Mouse (Mus musculus): Measurements from ENCODE around the gene Il24. TPM values are rescaled to one million over a fixed set of nuclear protein-coding genes. Genes with fewer than 3 reads are reported as not detected.

The Il24 gene
- polyA plus RNA-seq, 1 experiment = not detected

DNA sequence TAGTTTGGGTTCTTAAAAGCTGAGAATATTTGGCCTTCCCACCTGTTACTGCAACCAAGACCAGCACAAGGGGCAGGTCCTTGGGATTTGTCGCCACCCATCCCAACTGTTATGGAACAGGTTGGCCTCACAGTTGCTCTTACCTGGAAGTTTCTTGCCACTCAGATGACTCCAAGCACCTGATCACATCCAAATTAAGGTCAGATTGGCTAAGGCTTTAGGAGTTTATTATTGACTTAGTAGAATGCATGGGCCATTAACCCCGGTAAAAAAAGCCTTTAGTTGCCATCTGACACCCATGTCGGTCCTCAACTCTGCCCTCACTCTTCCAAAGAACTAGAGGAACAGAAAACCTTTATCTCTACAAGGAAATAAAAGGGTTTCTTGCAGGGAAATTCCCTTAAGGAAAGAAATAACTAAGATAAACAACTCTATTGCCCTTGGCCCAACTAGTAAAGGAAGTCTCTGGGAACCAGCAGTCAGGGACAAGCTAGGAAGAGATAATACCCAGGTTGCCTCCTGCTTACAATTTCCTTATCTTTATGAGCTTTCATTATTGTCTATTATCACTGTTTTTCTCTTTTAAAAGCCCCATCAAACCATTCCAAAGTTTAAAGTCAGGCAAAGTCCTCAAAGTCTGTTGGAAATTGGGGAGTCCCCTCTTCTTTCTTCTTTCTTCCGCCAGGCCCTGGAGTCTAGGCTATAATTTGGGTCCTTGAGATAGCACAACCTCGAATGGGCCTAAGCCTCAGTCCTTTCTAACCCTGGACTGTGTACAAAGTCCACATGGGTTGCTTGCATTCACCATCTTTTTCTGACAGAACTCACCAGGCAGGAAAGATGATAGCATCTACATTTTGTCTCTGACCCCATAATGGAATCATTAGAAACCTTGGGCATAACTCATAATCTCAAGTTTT is 54.8 kb downstream of the Il24 start:
- TF ChIP-seq POLR2A (IDR thresholded peaks at IDR 0.05; ENCODE audit: borderline replicate concordance, low read depth, low read length) (no peak), CTCF (IDR thresholded peaks at IDR 0.05; ENCODE audit: low read depth, low read length) (no peak)
- H3K27ac ChIP-seq (ENCODE audit: insufficient read depth, low read depth, low read length) = no peak overlapping the region
- no peaks in the 10 kb centered on the region for H3K4me1 ChIP-seq (ENCODE audit: control insufficient read depth, insufficient read depth, low read length)
- no peak overlapping the region for H3K4me3 ChIP-seq (ENCODE audit: insufficient read depth, low read length)

Other genes with a start within 250 kb of the Il24 start
- not detected in 2 replicates for gene C4bp, start 225.8 kb downstream of the Il24 start, polyA plus RNA-seq (2012; ENCODE audit: insufficient read depth, insufficient read length, missing spikeins)
- gene Gm29427, start 171.7 kb downstream of the Il24 start, polyA plus RNA-seq (2012; ENCODE audit: insufficient read depth, insufficient read length, missing spikeins) = not detected in 2 replicates
- 8.4 and 9.4 TPM in 2 replicates for gene Yod1, start 170.1 kb downstream of the Il24 start, polyA plus RNA-seq (2012; ENCODE audit: insufficient read depth, insufficient read length, missing spikeins)
- 13.9 and 15.0 TPM in 2 replicates for gene Pfkfb2, start 158.2 kb downstream of the Il24 start, polyA plus RNA-seq (2012; ENCODE audit: insufficient read depth, insufficient read length, missing spikeins)
- gene AA986860, start 155.5 kb downstream of the Il24 start, polyA plus RNA-seq (2012; ENCODE audit: insufficient read depth, insufficient read length, missing spikeins) = 0.66 and 1.0 TPM in 2 replicates
- gene Fcamr, start 86.6 kb downstream of the Il24 start, polyA plus RNA-seq (2012; ENCODE audit: insufficient read depth, insufficient read length, missing spikeins) = not detected in 2 replicates
- gene Pigr, start 60.8 kb downstream of the Il24 start, polyA plus RNA-seq (2012; ENCODE audit: insufficient read depth, insufficient read length, missing spikeins) = not detected in 2 replicates
- gene Fcmr, start 21.8 kb downstream of the Il24 start, polyA plus RNA-seq (2012; ENCODE audit: insufficient read depth, insufficient read length, missing spikeins) = not detected in 2 replicates
- not detected in 2 replicates for gene Il20, start 24.0 kb upstream of the Il24 start, polyA plus RNA-seq (2012; ENCODE audit: insufficient read depth, insufficient read length, missing spikeins)
- not detected in 2 replicates for gene Il19, start 52.7 kb upstream of the Il24 start, polyA plus RNA-seq (2012; ENCODE audit: insufficient read depth, insufficient read length, missing spikeins)
- 25.6 and 30.6 TPM in 2 replicates for gene Il10, start 132.4 kb upstream of the Il24 start, polyA plus RNA-seq (2012; ENCODE audit: insufficient read depth, insufficient read length, missing spikeins)
- 265 and 283 TPM in 2 replicates for gene Mapkapk2, start 210.4 kb upstream of the Il24 start, polyA plus RNA-seq (2012; ENCODE audit: insufficient read depth, insufficient read length, missing spikeins)